Mouse (Mus musculus) cerebellum, adult 18-20 months (tissue): ENCODE measurements around the gene Crtap.

Experiments
- DNase-seq, 2 experiments: peaks; one replicate each; pipeline ENCODE4 v3.0.0; 2021

The Crtap gene

DNA sequence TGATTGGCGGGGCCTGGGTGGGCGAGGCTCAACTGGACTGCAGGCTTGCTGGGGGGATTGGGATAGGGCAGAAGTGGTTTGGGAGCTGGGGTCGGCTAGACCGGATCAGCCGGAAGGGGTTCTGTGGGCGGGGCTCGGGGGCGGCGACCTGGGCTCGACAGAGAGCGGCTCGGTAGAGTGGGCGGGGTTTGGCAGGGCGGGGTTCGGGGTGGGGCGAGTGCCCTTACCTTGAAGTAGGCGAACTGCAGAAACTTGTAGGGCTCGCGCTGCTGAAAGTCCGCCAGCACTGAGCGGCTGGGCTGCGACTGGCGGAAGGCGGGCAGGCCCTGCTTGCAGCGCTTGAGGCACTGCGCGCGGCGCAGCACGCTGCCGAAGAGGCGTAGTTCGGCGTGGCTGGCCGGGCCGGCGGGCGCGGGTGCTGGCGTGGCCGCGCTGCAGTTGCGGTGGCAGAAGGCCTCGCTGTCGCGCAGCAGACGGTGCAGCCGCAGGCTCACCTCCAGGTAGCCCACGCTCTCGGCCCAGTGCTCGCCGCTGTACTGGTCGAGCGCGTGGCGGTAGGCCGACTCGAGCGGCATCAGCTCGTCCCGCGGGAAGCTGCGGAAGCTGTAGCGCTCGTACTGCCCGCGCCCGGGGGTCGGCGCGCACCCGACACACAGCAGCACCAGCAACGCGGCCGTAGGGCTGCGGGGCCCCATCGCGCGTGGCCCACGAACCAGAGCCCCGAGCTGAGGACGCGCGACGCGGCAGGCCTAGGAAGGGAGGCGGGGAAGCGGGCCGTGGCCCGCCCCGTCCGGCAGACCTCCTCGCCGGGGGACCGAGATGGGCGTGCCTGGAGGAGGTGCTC, at the start of gene Crtap:
Gene Crtap (minus strand): TSS at position 771 of the 844 bp plus-strand sequence.
- peak; percentile 35 to 59 for DNase-seq

DNA sequence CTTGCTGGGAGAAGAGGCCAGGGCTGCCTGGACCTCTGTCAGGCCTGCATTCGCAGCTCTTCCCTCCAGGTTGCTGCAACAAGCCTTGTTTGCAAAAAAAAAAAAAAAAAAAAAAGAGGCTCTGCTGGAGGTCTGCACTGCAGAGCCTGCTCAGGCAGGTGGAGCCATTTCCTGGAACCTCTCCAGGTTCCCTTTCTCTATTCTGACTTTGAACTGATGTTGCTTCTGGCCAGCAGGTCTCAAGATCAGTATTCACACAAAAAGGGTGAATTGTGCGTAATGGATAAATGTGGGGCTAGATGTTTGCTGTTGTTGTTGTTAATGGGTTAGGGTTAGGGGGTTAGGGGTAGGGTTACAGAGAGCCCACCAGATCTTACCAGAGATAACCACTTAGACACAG, 45.2 kb upstream of the Crtap start:
- no peak for DNase-seq

DNA sequence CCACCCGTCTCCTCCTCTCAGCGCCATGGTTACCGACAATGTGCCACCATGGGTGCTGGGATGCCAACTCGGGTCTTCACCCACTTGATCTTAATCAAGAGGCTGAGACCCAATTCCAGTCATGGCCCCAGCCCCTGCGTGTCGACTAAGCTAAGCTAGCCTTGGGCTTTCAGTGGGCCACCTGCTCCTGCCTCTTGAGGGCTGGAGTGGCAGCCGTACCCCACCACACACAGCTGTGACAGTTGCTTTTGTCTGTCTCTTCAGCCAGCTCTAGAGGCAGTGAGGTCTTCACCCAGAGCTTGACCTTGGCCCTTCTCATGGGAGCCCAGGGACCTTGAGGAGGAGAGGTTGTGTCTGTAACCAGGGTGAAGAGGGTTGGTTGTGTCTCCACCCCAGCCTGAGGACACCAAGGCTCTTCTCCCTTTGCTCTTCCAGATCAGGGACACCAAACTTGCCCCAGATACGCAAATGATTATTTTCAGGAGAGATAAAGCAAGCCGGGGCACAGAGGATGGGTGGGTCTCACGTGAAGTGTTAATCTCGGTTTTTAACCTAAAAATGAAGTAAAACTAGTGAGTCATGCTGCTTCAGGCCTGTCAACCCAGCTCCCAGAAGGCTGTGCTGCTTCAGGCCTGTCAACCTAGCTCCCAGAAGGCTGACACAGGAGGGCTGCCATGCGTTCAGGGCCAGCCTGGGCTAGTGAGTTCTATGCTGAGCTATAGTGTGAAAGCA, 37.8 kb upstream of the Crtap start:
- DNase-seq, result no peak

DNA sequence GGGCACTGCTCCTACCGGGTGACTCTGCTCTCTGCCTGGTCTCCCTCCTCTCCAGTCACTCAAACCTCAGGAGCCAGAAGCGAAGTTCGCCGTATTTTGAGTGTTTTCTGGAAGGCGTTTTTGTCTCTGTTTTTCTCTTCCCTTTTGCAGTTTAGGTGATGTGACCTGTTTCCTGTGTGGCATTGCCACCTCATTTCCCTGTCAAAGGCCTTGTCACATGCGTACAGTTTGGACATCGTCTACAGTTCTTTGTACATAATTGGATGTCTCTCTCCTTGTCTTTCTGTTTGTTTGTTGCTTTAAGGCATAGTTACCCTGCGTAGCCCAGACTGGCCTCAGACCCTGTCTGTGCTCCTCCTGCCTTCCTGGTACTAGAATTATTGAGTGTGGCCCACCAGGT, 37.0 kb upstream of the Crtap start:
- DNase-seq, result no peak

DNA sequence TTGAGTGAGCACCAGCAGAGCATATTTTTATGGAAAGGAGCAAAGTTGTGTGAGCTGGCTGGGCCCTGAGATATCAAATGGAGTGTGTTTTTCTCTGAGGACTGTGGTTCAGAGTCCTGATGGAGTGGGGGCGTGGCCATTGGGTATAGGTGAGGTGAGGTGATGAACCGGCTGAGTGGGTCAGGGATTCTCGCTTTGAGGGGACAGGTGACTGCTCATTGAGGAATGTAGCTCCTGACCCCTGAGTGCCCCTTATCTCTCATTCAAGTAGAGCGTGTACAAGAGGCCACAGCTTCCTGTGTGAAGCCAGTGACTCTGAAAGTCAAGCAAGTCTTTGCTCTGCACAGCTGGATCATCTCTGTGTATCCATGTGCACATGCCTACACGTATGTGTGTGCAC, 35.7 kb upstream of the Crtap start:
- no peak for DNase-seq

DNA sequence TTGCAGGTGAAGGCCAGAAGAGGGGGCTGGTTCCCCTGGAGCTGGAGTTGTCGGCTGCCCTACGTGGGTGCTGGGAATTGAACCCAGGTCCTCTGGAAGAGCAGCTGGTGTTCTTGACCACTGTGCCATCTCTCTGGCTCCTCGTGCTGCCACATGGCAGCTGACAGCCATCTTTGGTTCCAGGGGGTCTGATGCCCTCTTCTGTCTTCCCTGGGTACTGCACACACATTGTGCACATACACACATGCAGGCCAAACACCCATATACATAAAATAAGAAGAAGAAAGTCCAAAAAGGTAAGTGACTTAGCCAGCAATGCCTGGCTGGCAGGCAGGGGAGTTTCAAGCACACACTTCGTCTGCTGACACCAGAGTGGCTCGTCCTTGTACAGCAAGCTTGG, 35.1 kb upstream of the Crtap start:
- no peak for DNase-seq

DNA sequence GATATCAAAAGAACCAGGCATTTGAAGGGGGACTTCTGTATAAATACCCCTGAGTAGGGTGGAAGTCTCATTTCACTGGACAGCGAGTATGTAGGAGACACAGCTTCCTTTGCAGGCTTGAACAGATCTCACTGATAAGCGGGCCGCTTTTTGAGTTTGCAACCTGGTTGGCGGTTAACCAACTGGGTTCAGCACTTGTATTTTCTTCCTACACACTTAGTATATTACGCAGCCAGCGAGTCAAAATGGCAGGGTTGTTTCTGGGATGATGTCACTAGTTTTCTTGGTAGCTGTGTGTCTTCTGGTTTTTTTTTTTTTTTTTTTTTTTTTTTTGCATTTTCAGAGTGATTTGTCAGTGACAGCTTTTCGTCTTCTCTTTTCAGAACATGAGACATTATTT, 31.3 kb upstream of the Crtap start:
- DNase-seq, result no peak

DNA sequence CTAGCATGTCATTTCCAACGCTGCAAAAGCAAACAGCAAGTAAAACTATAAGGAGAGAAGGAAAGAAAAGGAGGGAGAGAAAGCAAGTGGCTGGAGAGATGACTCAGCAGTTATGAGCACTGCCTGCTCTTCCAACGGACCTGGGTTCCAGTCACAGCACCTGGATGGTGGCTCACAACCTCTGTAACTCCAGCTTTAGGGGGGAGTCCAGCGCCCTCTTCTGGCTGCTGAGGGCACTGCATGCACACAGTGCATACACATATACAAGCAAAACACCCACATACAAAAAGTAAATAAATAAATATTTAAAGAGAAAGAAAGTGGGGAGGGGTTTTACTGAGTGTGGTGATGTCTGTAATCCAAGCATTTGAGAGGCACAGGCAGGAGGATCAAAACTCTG, 30.6 kb upstream of the Crtap start:
- no peak for DNase-seq

DNA sequence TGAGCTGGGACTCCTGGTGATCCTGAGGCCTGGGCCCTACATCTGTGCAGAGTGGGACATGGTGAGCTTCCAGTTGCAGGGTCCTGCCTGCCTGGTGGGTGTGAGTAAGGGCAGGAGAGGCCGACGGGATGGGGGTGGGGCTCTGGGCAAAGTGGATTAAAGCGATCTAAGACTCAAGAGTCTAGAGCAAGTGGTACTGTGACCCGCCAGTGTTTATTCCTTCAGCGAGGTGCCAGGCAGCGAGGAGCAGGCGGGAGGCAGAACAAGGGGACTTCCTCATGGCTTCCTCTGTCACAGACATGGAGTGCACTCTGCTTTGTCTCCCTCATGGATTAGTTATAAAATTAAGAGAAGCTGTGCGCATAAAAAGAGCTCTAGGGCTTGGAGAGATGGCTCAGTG, 30.0 kb upstream of the Crtap start:
- DNase-seq, result no peak

DNA sequence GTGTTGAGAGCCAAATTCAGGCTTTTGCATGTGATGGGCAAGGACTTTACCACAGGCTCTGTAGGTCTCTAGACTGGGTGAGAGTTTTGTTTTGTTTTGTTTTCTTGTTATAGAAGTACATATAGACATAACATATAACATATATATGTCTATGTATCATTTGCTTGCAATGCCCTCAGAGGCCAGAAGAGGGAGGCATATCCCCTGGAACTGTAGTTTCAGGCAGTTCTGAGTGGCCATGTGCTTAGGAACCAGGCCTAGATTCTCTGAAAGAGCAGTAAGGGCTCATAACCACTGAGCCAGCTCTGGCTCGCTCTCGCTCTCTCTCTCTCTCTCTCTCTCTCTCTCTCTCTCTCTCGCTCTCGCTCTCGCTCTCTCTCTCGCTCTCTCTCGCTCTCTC, 27.7 kb upstream of the Crtap start:
- peak in 1 of 2 experiments; percentile 13 for DNase-seq

DNA sequence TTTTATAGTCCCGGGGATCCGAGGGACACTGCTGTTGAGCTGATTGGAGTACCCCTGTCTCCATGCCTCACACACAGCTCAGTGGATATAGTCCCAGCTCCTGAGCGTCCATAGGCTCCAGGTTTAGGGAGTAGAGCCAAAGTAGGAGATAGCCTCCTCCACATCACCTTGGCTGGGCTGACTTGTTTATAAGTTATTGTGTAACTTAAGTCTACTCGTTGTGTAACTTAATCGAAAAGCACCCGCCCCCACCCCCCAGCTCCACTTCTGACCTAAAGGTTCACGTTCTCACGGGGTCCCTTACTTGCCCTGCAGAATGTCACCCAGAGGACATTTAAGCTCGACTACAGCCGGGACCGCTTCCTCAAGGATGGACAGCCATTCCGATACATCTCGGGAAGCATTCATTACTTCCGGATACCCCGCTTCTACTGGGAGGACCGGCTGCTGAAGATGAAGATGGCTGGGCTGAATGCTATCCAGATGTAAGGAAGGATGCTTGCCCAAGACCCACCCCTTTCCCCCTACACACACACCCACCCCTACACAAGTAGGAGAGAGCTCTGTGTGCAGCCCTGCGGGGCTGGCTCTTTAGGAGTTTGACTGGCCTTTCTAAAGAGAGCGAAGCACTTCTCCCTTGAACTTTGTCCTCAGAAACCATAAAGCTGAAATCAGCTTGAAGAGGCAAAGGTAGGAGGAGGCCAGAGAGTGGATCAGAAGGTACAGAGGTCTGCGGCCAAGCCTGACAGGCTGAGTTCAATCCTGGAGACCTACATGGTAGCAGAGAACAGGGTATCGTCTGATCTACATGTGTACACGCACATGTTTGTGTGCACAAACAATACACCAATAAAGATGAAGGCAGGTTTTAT, 26.4 kb upstream of the Crtap start:
- no peak for DNase-seq

DNA sequence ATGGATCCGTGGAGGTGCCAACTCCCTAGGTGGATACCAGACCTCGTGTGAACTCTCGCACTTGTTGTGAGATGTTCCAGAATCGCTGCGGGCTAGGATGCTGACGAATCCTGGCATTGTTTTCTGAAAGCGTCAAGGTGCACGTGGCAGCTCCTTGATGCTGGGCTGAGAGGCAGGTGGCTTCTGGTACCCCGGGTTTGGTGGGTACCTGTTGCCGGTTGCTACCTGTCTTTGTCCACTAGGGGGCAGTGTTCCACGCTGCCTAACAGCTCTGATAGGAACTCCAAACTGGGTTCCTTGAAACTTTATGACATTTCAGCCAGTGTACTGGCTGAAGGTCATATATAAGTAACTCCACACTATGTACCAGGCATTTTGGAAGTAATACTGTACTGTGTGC, 25.2 kb upstream of the Crtap start:
- peak; percentile 41 to 59 for DNase-seq

DNA sequence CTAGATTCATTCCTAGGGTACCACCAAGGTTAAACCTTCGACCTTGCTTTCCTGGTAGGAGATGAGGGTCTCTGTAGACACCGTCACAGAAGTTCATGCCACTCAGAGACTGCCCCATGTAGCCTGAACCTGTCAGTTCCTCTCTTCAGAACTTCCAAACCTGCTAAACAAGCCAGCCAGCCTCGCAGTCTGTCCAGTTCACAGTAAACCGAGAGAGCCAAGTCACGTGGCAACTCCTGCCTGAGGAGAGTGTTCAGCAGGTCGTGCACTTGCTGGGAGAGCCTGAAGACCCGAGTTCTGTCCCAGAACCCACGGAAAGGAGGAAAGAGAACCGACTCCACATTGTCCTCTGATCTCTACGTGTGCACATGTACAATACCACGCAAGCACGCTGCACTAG, 23.4 kb upstream of the Crtap start:
- no peak for DNase-seq

DNA sequence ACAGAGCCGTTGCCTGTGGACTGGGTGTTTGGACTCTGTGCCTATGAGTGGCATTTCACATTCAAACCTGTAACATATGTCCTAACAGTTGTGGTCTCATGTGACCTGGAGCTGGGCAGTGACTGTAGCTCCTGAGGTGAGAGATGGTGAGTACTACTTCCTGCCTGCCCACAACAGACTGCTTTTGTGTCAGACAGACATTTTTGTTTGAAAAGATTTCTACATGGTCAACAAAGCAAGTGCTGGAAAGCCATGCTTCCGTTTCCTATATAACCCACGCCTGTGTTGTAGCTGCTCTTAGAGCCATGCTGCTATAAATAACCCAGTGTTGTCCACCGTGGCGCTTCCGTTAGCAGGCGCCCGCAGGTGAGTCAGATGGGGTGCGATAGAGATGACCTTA, 21.9 kb upstream of the Crtap start:
- no peak for DNase-seq

DNA sequence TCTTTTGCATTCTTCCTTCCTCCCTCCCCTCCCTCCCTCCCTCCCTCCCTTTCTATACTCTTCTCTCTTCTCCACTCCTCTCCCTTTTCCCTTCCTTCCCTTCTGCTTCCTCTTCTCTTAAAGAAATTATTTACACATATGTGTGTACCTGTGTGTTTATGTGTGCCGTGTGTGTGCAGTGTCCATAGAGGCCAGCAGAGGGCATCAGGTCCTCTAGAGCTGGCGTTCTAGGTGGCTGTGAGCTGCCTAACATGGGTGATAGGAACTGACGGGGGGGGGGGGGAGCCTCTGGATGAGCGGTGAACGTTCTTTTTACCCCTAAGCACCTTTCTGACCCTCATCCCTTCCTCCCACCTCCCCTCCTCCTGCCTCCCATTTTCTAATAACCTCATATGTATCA, 20.8 kb upstream of the Crtap start:
- no peak for DNase-seq

DNA sequence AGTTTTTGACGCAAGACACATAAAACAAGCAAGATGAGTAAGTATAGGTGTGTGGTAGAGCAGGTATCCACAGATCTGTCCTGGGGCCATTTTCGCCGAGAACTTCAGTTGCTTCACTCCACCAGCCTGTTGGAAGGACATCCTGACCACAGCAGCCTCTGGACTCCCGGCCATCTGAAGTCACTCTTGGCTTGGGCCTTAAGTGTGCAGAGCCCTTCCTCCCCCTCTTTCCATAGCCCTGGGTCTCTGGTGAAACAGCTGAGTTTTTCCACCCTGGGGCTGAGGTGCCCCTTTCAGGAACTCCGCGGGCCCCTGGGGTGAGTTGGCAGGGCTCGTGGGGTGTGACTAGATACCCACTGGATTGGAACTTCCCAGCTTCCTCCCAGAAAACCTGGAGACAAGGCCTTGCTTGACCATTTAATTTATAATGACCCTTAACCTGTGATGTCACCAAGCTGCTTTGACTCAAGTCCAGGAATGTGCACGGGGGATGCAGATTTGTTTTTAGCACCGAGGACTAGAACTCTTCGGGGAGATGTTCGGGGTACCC, 19.9 kb upstream of the Crtap start:
- DNase-seq, result no peak

DNA sequence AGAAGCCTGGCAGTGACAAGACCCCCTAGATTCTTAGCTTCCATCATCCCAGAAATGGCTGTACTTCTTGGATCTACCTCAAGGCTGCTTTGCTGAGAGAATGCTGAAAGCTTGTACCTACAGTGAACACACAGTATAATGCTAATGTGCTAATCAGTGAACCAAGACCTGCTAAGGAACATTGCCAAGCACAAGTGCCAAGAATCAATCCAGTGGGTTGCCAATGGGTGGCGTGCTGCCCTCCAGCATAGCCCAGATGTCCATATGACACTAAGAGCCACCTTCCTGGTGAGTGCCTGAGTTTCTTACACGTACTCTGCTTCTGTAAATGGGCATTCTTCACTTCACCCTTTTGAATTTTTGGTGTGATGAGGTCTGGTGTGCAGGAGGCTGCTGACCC, 17.2 kb upstream of the Crtap start:
- no peak for DNase-seq

DNA sequence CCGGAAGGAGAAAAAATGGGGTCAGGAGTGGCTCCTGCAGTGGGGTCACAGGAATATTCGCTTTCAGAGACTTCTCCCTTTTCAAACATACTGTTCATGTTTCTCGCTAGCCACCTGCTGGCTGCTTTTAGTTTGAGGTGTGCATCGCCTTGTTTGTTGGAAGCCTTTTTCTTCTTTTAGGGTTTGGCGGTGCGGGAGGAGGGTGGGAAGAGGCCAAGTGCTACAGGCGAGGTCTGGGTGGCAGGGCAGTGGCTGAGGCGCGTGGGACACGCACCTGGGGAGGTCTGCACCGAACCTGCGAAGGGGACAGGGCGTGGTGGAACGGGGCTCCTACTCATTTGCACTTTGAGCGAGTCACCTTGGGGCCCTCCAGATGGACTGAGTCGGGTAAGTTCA, 11.2 kb upstream of the Crtap start:
- DNase-seq, result peak in 1 of 2 experiments; percentile 34

DNA sequence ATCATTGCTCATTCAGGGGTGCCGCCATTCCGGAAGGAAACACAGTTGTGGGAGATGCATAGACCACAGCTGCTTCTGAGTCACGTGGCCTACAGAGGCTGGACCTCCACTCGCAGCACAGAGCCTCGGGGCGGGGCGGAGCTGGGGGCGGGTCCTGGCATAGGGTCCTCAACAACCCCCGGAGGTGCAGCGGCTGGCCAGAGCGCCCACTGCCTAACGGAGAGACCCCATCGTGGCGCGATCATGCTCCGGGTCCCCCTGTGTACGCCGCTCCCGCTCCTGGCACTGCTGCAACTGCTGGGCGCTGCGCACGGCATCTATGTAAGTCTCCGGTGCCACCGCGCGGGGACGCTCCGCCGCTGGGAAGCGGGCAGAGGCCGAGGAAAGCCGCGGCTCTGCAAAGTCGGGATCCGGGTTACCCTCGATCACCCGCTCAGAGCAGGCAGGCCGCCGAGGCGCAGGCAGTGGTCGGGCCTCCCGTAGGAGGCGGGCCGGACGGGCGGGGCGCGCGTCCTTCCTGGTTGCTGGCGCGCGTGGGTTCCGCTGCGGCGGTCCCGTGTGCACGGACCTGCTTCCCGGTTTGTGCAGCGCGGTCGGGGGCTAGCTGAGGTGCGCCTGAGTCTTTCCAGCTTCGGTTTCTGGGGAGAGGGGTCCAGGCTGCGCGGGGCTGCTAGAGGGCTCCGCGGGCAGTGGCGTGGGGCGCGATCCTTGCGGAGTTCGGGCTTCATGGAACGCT, 10.6 kb upstream of the Crtap start, which contains the start of the genes Glb1 and Tmppe:
Gene Glb1 (plus strand): TSS at position 128 of the 736 bp plus-strand sequence.
Gene Tmppe (plus strand): TSS at position 157 of the 736 bp plus-strand sequence.
- peak; percentile 75 to 79 for DNase-seq

DNA sequence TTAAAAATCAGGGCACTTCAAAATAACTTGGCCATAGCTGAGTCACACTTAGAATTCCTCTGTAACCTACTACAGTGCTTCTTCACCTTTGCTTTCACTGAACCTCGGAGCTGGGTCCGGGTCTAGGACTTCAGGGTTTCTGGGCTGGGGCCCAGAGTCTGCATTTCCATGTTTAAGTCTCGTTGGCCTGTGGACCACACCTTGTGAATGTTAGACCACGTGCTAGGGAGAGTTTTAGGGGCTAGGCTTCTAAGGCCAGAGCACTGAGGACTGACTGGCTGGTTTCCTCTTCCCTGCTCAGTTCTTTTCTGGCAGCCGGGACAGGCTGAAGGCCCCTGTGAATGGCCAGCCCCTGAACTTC, 10.1 kb upstream of the Crtap start:
- DNase-seq, result no peak

DNA sequence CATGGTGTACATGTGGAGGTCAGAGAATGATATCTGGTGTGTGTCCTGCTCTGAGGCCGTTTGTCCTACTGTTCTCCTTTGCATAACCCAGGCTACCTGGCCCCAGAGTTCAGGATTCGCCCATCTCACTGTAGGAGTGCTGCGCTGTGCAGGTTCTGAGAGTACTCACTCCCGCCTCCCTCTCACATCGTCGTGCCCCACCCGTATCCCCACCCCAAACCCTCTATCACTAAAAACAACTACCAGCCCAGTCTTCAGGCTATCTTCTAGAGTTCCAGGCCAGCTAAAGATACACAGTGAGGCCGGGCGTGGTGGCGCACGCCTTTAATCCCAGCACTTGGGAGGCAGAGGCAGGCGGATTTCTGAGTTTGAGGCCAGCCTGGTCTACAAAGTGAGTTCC, 9.2 kb upstream of the Crtap start:
- no peak for DNase-seq

DNA sequence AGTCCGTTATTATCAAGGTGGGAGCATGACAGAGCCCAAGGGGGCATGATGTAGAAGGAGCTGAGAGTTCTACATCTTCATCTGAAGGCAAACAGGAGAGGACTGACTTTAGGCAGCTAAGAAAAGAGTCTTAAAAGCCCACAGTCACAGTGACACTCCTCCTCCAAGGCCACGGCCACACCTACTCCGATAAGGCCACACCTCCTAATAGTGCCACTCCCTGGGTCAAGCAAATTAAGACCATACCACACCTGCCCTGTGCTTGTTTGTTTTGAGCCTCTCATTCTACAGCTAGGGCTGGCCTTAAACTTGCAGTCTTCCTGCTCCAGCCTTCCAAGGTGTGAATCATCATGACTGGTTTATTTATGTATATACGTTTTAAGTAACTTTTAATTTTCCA, 4.8 kb upstream of the Crtap start:
- DNase-seq, result no peak
